Mouse (Mus musculus): ENCODE measurements at regions not wholly inside any gene's neighbourhood (a gene's known extent, or its start where the extent isn't known, plus 50 kb on each side); places are given as distances from the start of the nearest gene placed in this dataset.

DNA sequence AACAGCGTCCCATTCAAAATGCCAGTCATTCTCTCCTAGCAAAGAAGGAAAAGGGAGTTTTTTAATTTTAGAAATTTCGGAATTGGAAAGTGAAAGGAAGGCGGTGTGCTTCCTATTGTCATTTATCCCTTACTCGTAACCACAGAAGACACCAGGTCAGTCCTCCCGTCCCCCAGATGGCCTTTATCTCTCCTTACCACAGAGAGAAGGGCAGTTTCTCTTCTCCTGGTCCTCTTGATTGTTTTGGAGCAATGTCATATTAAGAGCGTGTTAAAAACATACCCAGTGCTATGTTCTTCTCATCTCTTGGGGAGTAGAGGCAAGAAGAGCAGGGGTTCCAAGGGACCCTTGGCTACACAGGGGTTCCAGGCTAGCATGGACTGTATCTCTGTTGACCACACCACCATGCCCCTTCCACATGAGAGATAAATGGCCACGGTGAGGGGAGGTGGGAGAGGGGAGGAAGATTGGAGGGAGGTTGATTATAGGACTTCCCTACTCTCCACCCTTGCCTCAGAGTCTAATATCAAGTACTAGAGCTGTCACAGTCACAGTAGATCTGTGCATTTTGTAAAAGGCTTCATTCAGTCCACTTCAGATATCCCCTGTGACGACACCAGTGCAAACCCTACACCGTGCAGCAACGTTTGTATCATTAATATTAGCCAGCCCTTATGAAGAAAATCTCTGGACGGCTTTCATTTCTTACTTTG lies 139.5 kb upstream of the Pkn2 start:
- TF ChIP-seq CTCF (IDR thresholded peaks at IDR 0.05; ENCODE audit: extremely low read depth, insufficient read length, insufficient replicate concordance, low read depth, low read length) (no peak), POLR2A (IDR thresholded peaks at IDR 0.05; ENCODE audit: low read depth, low read length) (no peak)

All from small intestine, adult 2 months (tissue).